Mouse (Mus musculus): ENCODE results near the gene Hps1. TPM values are rescaled to one million over a fixed set of nuclear protein-coding genes. Genes with fewer than 3 reads are reported as not detected.

Hps1 gene
- polyA plus RNA-seq (2012; rRNA removed), result 5.7 and 6.7 TPM in 2 replicates

GRCm38 (mm10) chr19:42779531-42780155 lies at the start of gene Hps1:
Gene Hps1 (minus strand): TSS chr19:42779978.
- no peaks in the 10 kb centered on the region for H3K27me3 ChIP-seq (ENCODE audit: control insufficient read depth, insufficient read depth, low read length)
- H3K4me1 ChIP-seq (ENCODE audit: control insufficient read depth, insufficient read depth, low read length), result peaks cover 9% of the 10 kb centered on the region
- H3K4me3 ChIP-seq (ENCODE audit: control insufficient read depth, low read depth, low read length), result peak within 1 kb of the TSS; percentile 90
- H3K27ac ChIP-seq (ENCODE audit: control insufficient read depth, insufficient read depth, low read depth, low read length), result peak within 1 kb of the TSS; percentile 56; the same call in 1 of the 2 replicates
- peak; percentile 55; the same call in 1 of the 2 replicates for TF ChIP-seq POLR2A (IDR thresholded peaks at IDR 0.05; ENCODE audit: control insufficient read depth, low read depth, low read length)
- peak; percentile 20; the same call in 1 of the 2 replicates for TF ChIP-seq CTCF (IDR thresholded peaks at IDR 0.05; ENCODE audit: control insufficient read depth, insufficient read depth, insufficient replicate concordance, low read depth, low read length)
- no peaks in the 10 kb centered on the region for H3K36me3 ChIP-seq (ENCODE audit: control insufficient read depth, insufficient read depth, low read length)

GRCm38 (mm10) chr19:42829196-42829595 lies 49.4 kb upstream of the Hps1 start:
- no peak overlapping the region for H3K27ac ChIP-seq (ENCODE audit: control insufficient read depth, insufficient read depth, low read depth, low read length)
- H3K4me3 ChIP-seq (ENCODE audit: control insufficient read depth, low read depth, low read length), result no peak overlapping the region
- no peaks in the 10 kb centered on the region for H3K27me3 ChIP-seq (ENCODE audit: control insufficient read depth, insufficient read depth, low read length)
- H3K36me3 ChIP-seq (ENCODE audit: control insufficient read depth, insufficient read depth, low read length), result no peaks in the 10 kb centered on the region
- H3K4me1 ChIP-seq (ENCODE audit: control insufficient read depth, insufficient read depth, low read length), result no peaks in the 10 kb centered on the region
- TF ChIP-seq POLR2A (IDR thresholded peaks at IDR 0.05; ENCODE audit: control insufficient read depth, low read depth, low read length), result no peak
- TF ChIP-seq CTCF (IDR thresholded peaks at IDR 0.05; ENCODE audit: control insufficient read depth, insufficient read depth, insufficient replicate concordance, low read depth, low read length), result no peak

DNA sequence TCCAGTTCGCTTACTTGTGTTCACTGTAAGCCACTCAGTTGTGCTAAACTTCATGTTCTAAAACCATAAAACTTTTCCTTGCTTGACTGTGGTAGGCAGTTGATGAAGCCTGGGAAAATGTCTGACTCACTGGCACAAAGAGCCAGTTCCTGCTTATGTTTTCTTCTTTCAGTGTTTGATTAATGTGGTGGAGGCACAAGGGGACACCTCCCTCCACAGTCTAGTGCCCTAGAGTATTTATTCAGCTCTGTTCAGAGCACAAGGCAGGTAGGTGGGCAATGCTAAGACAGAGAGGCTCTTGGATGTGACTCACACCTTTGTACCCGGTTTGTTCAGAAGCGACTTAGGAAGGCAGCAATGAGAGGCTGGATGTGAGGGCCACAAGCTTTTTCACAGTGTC lies 48.1 kb upstream of the Hps1 start:
- Histone ChIP-seq H3K4me3 (ENCODE audit: control insufficient read depth, low read depth, low read length) (no peak overlapping the region), H3K4me1 (ENCODE audit: control insufficient read depth, insufficient read depth, low read length) (no peaks in the 10 kb centered on the region), H3K27ac (ENCODE audit: control insufficient read depth, insufficient read depth, low read depth, low read length) (no peak overlapping the region), H3K36me3 (ENCODE audit: control insufficient read depth, insufficient read depth, low read length) (no peaks in the 10 kb centered on the region), H3K27me3 (ENCODE audit: control insufficient read depth, insufficient read depth, low read length) (no peaks in the 10 kb centered on the region)
- TF ChIP-seq POLR2A (IDR thresholded peaks at IDR 0.05; ENCODE audit: control insufficient read depth, low read depth, low read length) (no peak), CTCF (IDR thresholded peaks at IDR 0.05; ENCODE audit: control insufficient read depth, insufficient read depth, insufficient replicate concordance, low read depth, low read length) (no peak)

- no peaks in the 10 kb centered on the region for H3K4me1 ChIP-seq (ENCODE audit: control insufficient read depth, insufficient read depth, low read length)
- H3K36me3 ChIP-seq (ENCODE audit: control insufficient read depth, insufficient read depth, low read length), result no peaks in the 10 kb centered on the region
- peak overlapping the region; percentile 18; the same call in 1 of the 2 replicates for H3K4me3 ChIP-seq (ENCODE audit: control insufficient read depth, low read depth, low read length)
- no peak overlapping the region for H3K27ac ChIP-seq (ENCODE audit: control insufficient read depth, insufficient read depth, low read depth, low read length)
- no peaks in the 10 kb centered on the region for H3K27me3 ChIP-seq (ENCODE audit: control insufficient read depth, insufficient read depth, low read length)
- TF ChIP-seq POLR2A (IDR thresholded peaks at IDR 0.05; ENCODE audit: control insufficient read depth, low read depth, low read length), result no peak
- TF ChIP-seq CTCF (IDR thresholded peaks at IDR 0.05; ENCODE audit: control insufficient read depth, insufficient read depth, insufficient replicate concordance, low read depth, low read length), result no peak
Measured at GRCm38 (mm10) chr19:42820109-42820508, 40.3 kb upstream of the Hps1 start.

- Histone ChIP-seq H3K4me1 (ENCODE audit: control insufficient read depth, insufficient read depth, low read length) (peaks cover under 1% of the 10 kb centered on the region; the same call in 1 of the 2 replicates), H3K36me3 (ENCODE audit: control insufficient read depth, insufficient read depth, low read length) (no peaks in the 10 kb centered on the region), H3K4me3 (ENCODE audit: control insufficient read depth, low read depth, low read length) (no peak overlapping the region), H3K27ac (ENCODE audit: control insufficient read depth, insufficient read depth, low read depth, low read length) (no peak overlapping the region), H3K27me3 (ENCODE audit: control insufficient read depth, insufficient read depth, low read length) (no peaks in the 10 kb centered on the region)
- TF ChIP-seq POLR2A (IDR thresholded peaks at IDR 0.05; ENCODE audit: control insufficient read depth, low read depth, low read length) (no peak), CTCF (IDR thresholded peaks at IDR 0.05; ENCODE audit: control insufficient read depth, insufficient read depth, insufficient replicate concordance, low read depth, low read length) (no peak)
Measured at GRCm38 (mm10) chr19:42817761-42818160, 38.0 kb upstream of the Hps1 start.

DNA sequence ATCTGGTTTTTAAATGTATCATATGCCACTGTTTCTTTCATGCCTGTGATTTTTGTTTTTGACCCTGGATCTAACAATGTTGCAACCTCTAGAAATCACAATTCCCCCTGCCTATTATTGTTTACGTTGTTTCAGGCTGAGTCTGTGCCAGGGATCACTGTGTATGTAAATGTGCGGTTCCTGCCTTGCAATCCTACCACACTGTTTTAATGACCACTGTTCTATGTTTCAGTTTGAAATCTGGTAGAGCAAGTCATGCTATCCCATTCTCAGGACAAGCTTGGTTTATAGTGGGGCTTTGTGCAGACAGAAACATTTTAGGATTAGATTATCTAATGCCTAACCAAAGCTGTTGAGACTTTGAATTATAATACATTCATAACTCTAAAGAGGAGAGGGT lies 36.5 kb upstream of the Hps1 start:
- Histone ChIP-seq H3K4me3 (ENCODE audit: control insufficient read depth, low read depth, low read length) (no peak overlapping the region), H3K27ac (ENCODE audit: control insufficient read depth, insufficient read depth, low read depth, low read length) (no peak overlapping the region), H3K27me3 (ENCODE audit: control insufficient read depth, insufficient read depth, low read length) (no peaks in the 10 kb centered on the region), H3K4me1 (ENCODE audit: control insufficient read depth, insufficient read depth, low read length) (peaks cover 3% of the 10 kb centered on the region; the same call in 1 of the 2 replicates), H3K36me3 (ENCODE audit: control insufficient read depth, insufficient read depth, low read length) (no peaks in the 10 kb centered on the region)
- no peak for TF ChIP-seq CTCF (IDR thresholded peaks at IDR 0.05; ENCODE audit: control insufficient read depth, insufficient read depth, insufficient replicate concordance, low read depth, low read length)
- no peak for TF ChIP-seq POLR2A (IDR thresholded peaks at IDR 0.05; ENCODE audit: control insufficient read depth, low read depth, low read length)

DNA sequence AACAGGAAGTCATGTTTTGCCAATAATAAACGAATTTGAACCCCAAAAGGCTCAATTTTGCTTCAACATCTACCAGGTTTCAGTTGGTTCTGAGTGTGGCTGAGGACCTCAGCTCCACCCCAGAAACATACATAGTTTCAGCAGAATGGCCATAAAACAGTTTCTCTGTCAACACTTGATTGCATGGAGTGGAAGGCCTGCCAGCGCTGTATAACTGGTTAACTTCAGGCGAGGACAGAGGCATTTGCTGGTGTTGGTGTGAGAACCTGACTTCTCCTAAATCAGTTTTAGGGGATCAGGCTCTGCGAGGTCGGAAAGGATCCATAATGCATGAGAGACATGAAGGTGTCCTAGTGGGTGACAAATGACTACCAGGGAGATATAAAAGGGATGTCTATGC lies 30.4 kb upstream of the Hps1 start:
- Histone ChIP-seq H3K36me3 (ENCODE audit: control insufficient read depth, insufficient read depth, low read length) (no peaks in the 10 kb centered on the region), H3K4me3 (ENCODE audit: control insufficient read depth, low read depth, low read length) (no peak overlapping the region), H3K4me1 (ENCODE audit: control insufficient read depth, insufficient read depth, low read length) (peaks cover 3% of the 10 kb centered on the region; the same call in 1 of the 2 replicates), H3K27ac (ENCODE audit: control insufficient read depth, insufficient read depth, low read depth, low read length) (no peak overlapping the region), H3K27me3 (ENCODE audit: control insufficient read depth, insufficient read depth, low read length) (no peaks in the 10 kb centered on the region)
- TF ChIP-seq POLR2A (IDR thresholded peaks at IDR 0.05; ENCODE audit: control insufficient read depth, low read depth, low read length), result no peak
- no peak for TF ChIP-seq CTCF (IDR thresholded peaks at IDR 0.05; ENCODE audit: control insufficient read depth, insufficient read depth, insufficient replicate concordance, low read depth, low read length)
